Mouse (Mus musculus): Measurements from ENCODE around the gene Vmn1r188.

- TF ChIP-seq CTCF (IDR thresholded peaks at IDR 0.05; ENCODE audit: extremely low read depth, insufficient read depth, low read length), result no peak
- TF ChIP-seq POLR2A (IDR thresholded peaks at IDR 0.05; ENCODE audit: extremely low read depth, insufficient read depth, low read length), result no peak
These were observed 44.2 kb upstream of the Vmn1r188 start for GRCm38 (mm10) chr13:22039951-22040463.

Measured in cortical plate, adult 2 months (tissue).